Mouse (Mus musculus): ENCODE measurements at regions not wholly inside any gene's neighbourhood (a gene's known extent, or its start where the extent isn't known, plus 50 kb on each side); places are given as distances from the start of the nearest gene placed in this dataset.

- Histone ChIP-seq H3K36me3 (replicated peaks) (no peaks in the 10 kb centered on the region), H3K9me3 (replicated peaks) (no peaks in the 10 kb centered on the region), H3K4me2 (no peak overlapping the region), H3K9ac (no peak overlapping the region), H3K27ac (replicated peaks) (no peak overlapping the region), H3K27me3 (no peaks in the 10 kb centered on the region), H3K4me3 (replicated peaks) (no peak overlapping the region), H3K4me1 (replicated peaks) (no peaks in the 10 kb centered on the region)
- 47% methylated on average over 1 of the region's 1 CpGs for WGBS (ENCODE audit: insufficient replicate concordance)
- no peak for ATAC-seq (ENCODE audit: insufficient read depth)
Observed at GRCm38 (mm10) chr2:61083100-61083499, 120.1 kb upstream of the Rbms1 start.

GRCm38 (mm10) chr2:61082640-61083039 is 119.6 kb upstream of the Rbms1 start:
- Histone ChIP-seq H3K27me3 (no peaks in the 10 kb centered on the region), H3K4me3 (replicated peaks) (no peak overlapping the region), H3K4me2 (no peak overlapping the region), H3K9ac (no peak overlapping the region), H3K36me3 (replicated peaks) (no peaks in the 10 kb centered on the region), H3K9me3 (replicated peaks) (no peaks in the 10 kb centered on the region), H3K4me1 (replicated peaks) (no peaks in the 10 kb centered on the region), H3K27ac (replicated peaks) (no peak overlapping the region)
- no peak for ATAC-seq (ENCODE audit: insufficient read depth)

- Histone ChIP-seq H3K4me1 (replicated peaks) (no peaks in the 10 kb centered on the region), H3K27ac (replicated peaks) (no peak overlapping the region), H3K36me3 (replicated peaks) (no peaks in the 10 kb centered on the region), H3K9me3 (replicated peaks) (no peaks in the 10 kb centered on the region), H3K27me3 (no peaks in the 10 kb centered on the region), H3K4me2 (no peak overlapping the region), H3K9ac (no peak overlapping the region), H3K4me3 (replicated peaks) (no peak overlapping the region)
- ATAC-seq (ENCODE audit: insufficient read depth): no peak
- WGBS (ENCODE audit: insufficient replicate concordance): 42% methylated on average over 4 of the region's 4 CpGs
Observed at GRCm38 (mm10) chr2:61080006-61080405, 117.0 kb upstream of the Rbms1 start.

GRCm38 (mm10) chr2:61071025-61071424 is 108.0 kb upstream of the Rbms1 start:
- WGBS (ENCODE audit: insufficient replicate concordance): 8% methylated on average over 3 of the region's 3 CpGs
- Histone ChIP-seq H3K27me3 (no peaks in the 10 kb centered on the region), H3K9me3 (replicated peaks) (no peaks in the 10 kb centered on the region), H3K4me3 (replicated peaks) (no peak overlapping the region), H3K4me2 (no peak overlapping the region), H3K36me3 (replicated peaks) (no peaks in the 10 kb centered on the region), H3K27ac (replicated peaks) (no peak overlapping the region), H3K4me1 (replicated peaks) (0 out of 2 replicates have a peak, but pooled peaks cover 2% of the 10 kb centered on the region), H3K9ac (no peak overlapping the region)
- ATAC-seq (ENCODE audit: insufficient read depth): no peak

- no peak overlapping the region for H3K4me2 ChIP-seq
- 68% methylated on average over 2 of the region's 2 CpGs for WGBS (ENCODE audit: insufficient replicate concordance)
- no peaks in the 10 kb centered on the region for H3K27me3 ChIP-seq
- 0 out of 2 replicates have a peak, but pooled peaks cover 2% of the 10 kb centered on the region for H3K4me1 ChIP-seq (replicated peaks)
- no peak overlapping the region for H3K27ac ChIP-seq (replicated peaks)
- H3K9ac ChIP-seq: no peak overlapping the region
- no peaks in the 10 kb centered on the region for H3K36me3 ChIP-seq (replicated peaks)
- ATAC-seq (ENCODE audit: insufficient read depth): no peak
- no peak overlapping the region for H3K4me3 ChIP-seq (replicated peaks)
- H3K9me3 ChIP-seq (replicated peaks): no peaks in the 10 kb centered on the region
Observed at GRCm38 (mm10) chr2:61067877-61068276, 104.9 kb upstream of the Rbms1 start.

- no peaks in the 10 kb centered on the region for H3K4me1 ChIP-seq (replicated peaks)
- no peak overlapping the region for H3K27ac ChIP-seq (replicated peaks)
- ATAC-seq (ENCODE audit: insufficient read depth): no peak
- 41% methylated on average over 2 of the region's 2 CpGs for WGBS (ENCODE audit: insufficient replicate concordance)
- H3K4me3 ChIP-seq (replicated peaks): no peak overlapping the region
- no peak overlapping the region for H3K9ac ChIP-seq
- H3K4me2 ChIP-seq: no peak overlapping the region
- no peaks in the 10 kb centered on the region for H3K27me3 ChIP-seq
- H3K36me3 ChIP-seq (replicated peaks): no peaks in the 10 kb centered on the region
- no peaks in the 10 kb centered on the region for H3K9me3 ChIP-seq (replicated peaks)
Observed at GRCm38 (mm10) chr2:61062125-61062524, 99.1 kb upstream of the Rbms1 start.

GRCm38 (mm10) chr2:61060906-61061305 is 97.9 kb upstream of the Rbms1 start:
- Histone ChIP-seq H3K27ac (replicated peaks) (no peak overlapping the region), H3K4me2 (no peak overlapping the region), H3K9ac (no peak overlapping the region), H3K9me3 (replicated peaks) (no peaks in the 10 kb centered on the region), H3K36me3 (replicated peaks) (no peaks in the 10 kb centered on the region), H3K4me3 (replicated peaks) (no peak overlapping the region), H3K27me3 (no peaks in the 10 kb centered on the region), H3K4me1 (replicated peaks) (no peaks in the 10 kb centered on the region)
- no peak for ATAC-seq (ENCODE audit: insufficient read depth)
- WGBS (ENCODE audit: insufficient replicate concordance): 31% methylated on average over 1 of the region's 1 CpGs

GRCm38 (mm10) chr2:61058545-61059235 is 95.7 kb upstream of the Rbms1 start:
- ATAC-seq (ENCODE audit: insufficient read depth): no peak
- no peaks in the 10 kb centered on the region for H3K27me3 ChIP-seq
- WGBS (ENCODE audit: insufficient replicate concordance): 44% methylated on average over 6 of the region's 6 CpGs
- no peak overlapping the region for H3K9ac ChIP-seq
- H3K4me1 ChIP-seq (replicated peaks): no peaks in the 10 kb centered on the region
- no peak overlapping the region for H3K27ac ChIP-seq (replicated peaks)
- no peaks in the 10 kb centered on the region for H3K9me3 ChIP-seq (replicated peaks)
- H3K4me2 ChIP-seq: no peak overlapping the region
- no peaks in the 10 kb centered on the region for H3K36me3 ChIP-seq (replicated peaks)
- no peak overlapping the region for H3K4me3 ChIP-seq (replicated peaks)

- H3K9me3 ChIP-seq (replicated peaks): no peaks in the 10 kb centered on the region
- no peak overlapping the region for H3K4me3 ChIP-seq (replicated peaks)
- H3K27me3 ChIP-seq: no peaks in the 10 kb centered on the region
- no peak overlapping the region for H3K9ac ChIP-seq
- H3K27ac ChIP-seq (replicated peaks): no peak overlapping the region
- no peak overlapping the region for H3K4me2 ChIP-seq
- H3K4me1 ChIP-seq (replicated peaks): no peaks in the 10 kb centered on the region
- 43% methylated on average over 9 of the region's 9 CpGs for WGBS (ENCODE audit: insufficient replicate concordance)
- ATAC-seq (ENCODE audit: insufficient read depth): no peak
- H3K36me3 ChIP-seq (replicated peaks): no peaks in the 10 kb centered on the region
Observed at GRCm38 (mm10) chr2:61052296-61052695, 89.3 kb upstream of the Rbms1 start.

- Histone ChIP-seq H3K9me3 (replicated peaks) (no peaks in the 10 kb centered on the region), H3K9ac (no peak overlapping the region), H3K4me1 (replicated peaks) (no peaks in the 10 kb centered on the region), H3K27me3 (no peaks in the 10 kb centered on the region), H3K36me3 (replicated peaks) (no peaks in the 10 kb centered on the region), H3K4me2 (no peak overlapping the region), H3K27ac (replicated peaks) (no peak overlapping the region), H3K4me3 (replicated peaks) (no peak overlapping the region)
- ATAC-seq (ENCODE audit: insufficient read depth): no peak
- WGBS (ENCODE audit: insufficient replicate concordance): 64% methylated on average over 8 of the region's 8 CpGs
Observed at GRCm38 (mm10) chr2:61051808-61052207, 88.8 kb upstream of the Rbms1 start.

- Histone ChIP-seq H3K9me3 (replicated peaks) (no peaks in the 10 kb centered on the region), H3K27me3 (no peaks in the 10 kb centered on the region), H3K36me3 (replicated peaks) (no peaks in the 10 kb centered on the region), H3K4me1 (replicated peaks) (no peaks in the 10 kb centered on the region), H3K4me2 (no peak overlapping the region), H3K4me3 (replicated peaks) (no peak overlapping the region), H3K9ac (no peak overlapping the region), H3K27ac (replicated peaks) (no peak overlapping the region)
- no peak for ATAC-seq (ENCODE audit: insufficient read depth)
- 52% methylated on average over 5 of the region's 5 CpGs for WGBS (ENCODE audit: insufficient replicate concordance)
Observed at GRCm38 (mm10) chr2:61046111-61046767, 83.2 kb upstream of the Rbms1 start.

- ATAC-seq (ENCODE audit: insufficient read depth): no peak
- Histone ChIP-seq H3K4me2 (no peak overlapping the region), H3K27me3 (no peaks in the 10 kb centered on the region), H3K4me3 (replicated peaks) (no peak overlapping the region), H3K9ac (no peak overlapping the region), H3K27ac (replicated peaks) (no peak overlapping the region), H3K36me3 (replicated peaks) (no peaks in the 10 kb centered on the region), H3K9me3 (replicated peaks) (no peaks in the 10 kb centered on the region), H3K4me1 (replicated peaks) (no peaks in the 10 kb centered on the region)
- WGBS (ENCODE audit: insufficient replicate concordance): 64% methylated on average over 6 of the region's 6 CpGs
Observed at GRCm38 (mm10) chr2:61045467-61045866, 82.5 kb upstream of the Rbms1 start.
